Mouse (Mus musculus) stomach, embryonic 15.5 days (tissue): ENCODE data around the gene Trpc3. TPM values are rescaled to one million over a fixed set of nuclear protein-coding genes. Genes with fewer than 3 reads are reported as not detected.

Experiments used
- ATAC-seq: fragments of 200-750 bp; cut with Nextera tagmentation; 2 replicates; pipeline ENCODE4 v1.8.0; 2017; ENCODE audit warnings: low read depth, moderate number of reproducible peaks, moderate TSS enrichment; ENCODE audit not compliant: insufficient read depth, low FRiP score
- H3K27ac ChIP-seq: fragments of 300-500 bp; sonication (generic); 2 replicates; pipeline ENCODE4 v1.5.1; 2015; ENCODE audit warnings: mild to moderate bottlenecking, inconsistent platforms
- H3K27me3 ChIP-seq: fragments of 300-500 bp; sonication (generic); replicated peaks from 2 replicates; pipeline ENCODE4 v1.6.1; 2015; ENCODE audit warnings: inconsistent platforms
- H3K36me3 ChIP-seq: fragments of 300-500 bp; sonication (generic); 2 replicates; pipeline ENCODE4 v1.6.1; 2015; ENCODE audit warnings: inconsistent platforms
- H3K4me1 ChIP-seq: fragments of 300-500 bp; sonication (generic); 2 replicates; pipeline ENCODE4 v1.6.1; 2015; ENCODE audit warnings: inconsistent platforms
- H3K4me2 ChIP-seq: fragments of 300-500 bp; sonication (generic); 2 replicates; pipeline ENCODE4 v1.6.1; 2015; ENCODE audit warnings: mild to moderate bottlenecking, inconsistent platforms
- H3K4me3 ChIP-seq: fragments of 300-500 bp; sonication (generic); replicated peaks from 2 replicates; pipeline ENCODE4 v1.5.1; 2015; ENCODE audit warnings: inconsistent platforms
- H3K9ac ChIP-seq: fragments of 300-500 bp; sonication (generic); 2 replicates; pipeline ENCODE4 v1.6.1; 2015; ENCODE audit warnings: inconsistent platforms
- H3K9me3 ChIP-seq: fragments of 300-500 bp; sonication (generic); 2 replicates; pipeline ENCODE4 v1.6.1; 2016; ENCODE audit warnings: inconsistent platforms
- WGBS: fragments of 180-500 bp; shearing (Covaris S2); methylation state at CpG from one replicate; pipeline ENCODE4 v1.1.7; 2015; 5-methylcytosine and 5-hydroxymethylcytosine counted together
- polyA plus RNA-seq: library from polyadenylated mRNA; unstranded; fragments of >200 nt; fragmentation: Nextera tagmentation; extraction: Ambion mirVana; gene quantifications from 2 replicates; pipeline ENCODE4 v1.2.1, GENCODE M21; 2015

Trpc3 gene
- polyA plus RNA-seq, 1 experiment from 2014 or later, result 2.9 TPM

- peak within 1 kb of the TSS; percentile 85 for H3K27ac ChIP-seq
- under 1% methylated on average over 60 of the region's 60 CpGs for WGBS
Measured at GRCm38 (mm10) chr3:36571827-36572378, 118.1 kb downstream of the Trpc3 start, which contains the start of gene Ccna2. Gene Ccna2 (minus strand): TSS chr3:36572150.

DNA sequence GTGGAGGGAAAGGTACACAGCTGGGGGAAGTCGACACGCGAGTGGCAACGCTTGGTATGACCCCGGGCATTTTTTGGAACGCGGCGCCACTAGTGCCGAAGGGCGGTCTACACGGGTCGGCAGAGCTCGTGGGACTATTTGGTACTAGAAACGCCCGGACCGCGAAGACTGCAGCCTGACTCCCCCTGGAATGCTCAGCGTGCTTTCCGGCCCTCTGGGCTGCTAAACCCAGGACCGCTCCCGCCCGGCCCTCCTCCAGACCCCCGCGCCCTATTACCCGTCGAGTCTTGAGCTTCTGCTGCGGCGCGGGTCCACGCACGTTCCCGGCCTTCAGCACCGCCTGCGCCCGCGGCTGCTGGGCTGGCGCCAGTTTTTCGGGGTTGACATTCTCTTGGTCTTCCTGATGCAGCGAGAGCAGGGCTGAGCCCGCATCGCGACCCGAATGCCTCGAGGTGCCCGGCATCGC is 118.6 kb downstream of the Trpc3 start:
- H3K4me3 ChIP-seq, result peak overlapping the region; percentile 80
- peaks cover 13% of the 10 kb centered on the region for H3K4me1 ChIP-seq
- H3K27me3 ChIP-seq, result no peaks in the 10 kb centered on the region
- peaks cover 31% of the 10 kb centered on the region for H3K36me3 ChIP-seq
- peak overlapping the region; percentile 64 for H3K27ac ChIP-seq
- ATAC-seq, result peak; percentile 4
- H3K9ac ChIP-seq, result peak overlapping the region; percentile 67; the same call in 1 of the 2 replicates
- no peaks in the 10 kb centered on the region for H3K9me3 ChIP-seq
- WGBS, result under 1% methylated on average over 43 of the region's 46 CpGs
- peak overlapping the region; percentile 82 for H3K4me2 ChIP-seq

More at GRCm38 (mm10) chr3:36571827-36572378, 118.1 kb downstream of the Trpc3 start, which contains the start of gene Ccna2:
- Histone ChIP-seq H3K9me3 (no peaks in the 10 kb centered on the region), H3K27me3 (no peaks in the 10 kb centered on the region), H3K9ac (peak within 1 kb of the TSS; percentile 67), H3K4me2 (peak within 1 kb of the TSS; percentile 82), H3K36me3 (peaks cover 26% of the 10 kb centered on the region), H3K4me3 (peak within 1 kb of the TSS; percentile 80), H3K4me1 (peaks cover 13% of the 10 kb centered on the region)
- ATAC-seq, result peak; percentile 100

Other genes starting within 250 kb of the Trpc3 start
- gene Anxa5, start 214.3 kb downstream of the Trpc3 start, polyA plus RNA-seq, result 291 and 311 TPM in 2 replicates
- gene 1810062G17Rik, start 214.2 kb downstream of the Trpc3 start, polyA plus RNA-seq, result 2.2 TPM in 2 replicates
- gene Gm11549, start 168.4 kb downstream of the Trpc3 start, polyA plus RNA-seq, result 0.18 and 0.19 TPM in 2 replicates
- gene Exosc9, start 137.6 kb downstream of the Trpc3 start, polyA plus RNA-seq, result 51.7 and 64.3 TPM in 2 replicates
- 170 and 178 TPM in 2 replicates for gene Ccna2, start 118.0 kb downstream of the Trpc3 start, polyA plus RNA-seq
- gene Bbs7, start 76.7 kb downstream of the Trpc3 start, polyA plus RNA-seq, result 12.3 and 12.7 TPM in 2 replicates
- 39.0 and 43.7 TPM in 2 replicates for gene 4932438A13Rik, start 172.9 kb upstream of the Trpc3 start, polyA plus RNA-seq